Mouse (Mus musculus): ENCODE measurements at regions not wholly inside any gene's neighbourhood (a gene's known extent, or its start where the extent isn't known, plus 50 kb on each side); places are given as distances from the start of the nearest gene placed in this dataset.

GRCm38 (mm10) chr5:51397528-51397927, 170.0 kb downstream of the Ppargc1a start:
- no peak for DNase-seq

GRCm38 (mm10) chr5:51391319-51391718, 176.2 kb downstream of the Ppargc1a start:
- DNase-seq, result no peak

DNA sequence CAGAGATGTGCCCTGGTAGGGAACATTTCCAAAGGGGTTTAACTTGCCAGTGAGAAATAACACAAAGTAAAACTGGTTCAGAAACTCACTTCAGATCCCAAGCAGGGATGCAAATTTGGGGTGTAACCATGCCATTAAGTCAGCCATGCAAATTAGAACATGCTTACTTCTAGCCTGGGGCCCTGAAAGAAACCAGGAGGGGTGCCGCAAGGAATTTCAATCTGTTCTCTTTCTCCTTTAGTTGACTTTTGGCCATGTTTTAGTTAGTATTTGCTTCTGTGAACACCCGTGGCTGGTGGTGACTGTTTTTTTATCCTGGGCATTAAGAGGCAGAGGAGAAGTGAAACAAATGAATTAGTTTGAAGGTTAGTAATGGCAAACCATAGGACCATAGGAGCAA, 179.8 kb downstream of the Ppargc1a start:
- DNase-seq, result no peak

GRCm38 (mm10) chr5:51386409-51386808, 181.1 kb downstream of the Ppargc1a start:
- no peak for DNase-seq

GRCm38 (mm10) chr5:51384278-51384677, 183.2 kb downstream of the Ppargc1a start:
- DNase-seq, result no peak

DNA sequence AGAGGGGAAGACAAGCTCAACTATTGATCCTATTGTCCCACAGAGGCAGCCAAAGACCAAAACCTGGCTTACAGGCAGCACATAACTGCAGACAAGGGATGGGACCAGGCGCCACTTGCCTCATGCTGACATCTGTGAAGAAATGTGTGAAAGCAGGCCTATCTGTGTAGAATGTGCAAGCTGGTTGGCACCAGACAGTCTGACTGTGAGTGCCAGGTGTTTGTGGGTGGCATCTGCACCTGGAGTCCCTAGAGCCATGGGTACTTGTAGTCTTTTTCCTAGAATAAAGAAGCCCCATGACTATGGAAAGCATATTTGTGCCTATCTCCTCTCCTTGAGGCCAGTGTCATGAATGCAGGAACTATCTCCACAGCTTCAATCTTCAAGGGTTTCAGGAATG, 208.4 kb downstream of the Ppargc1a start:
- no peak for DNase-seq

DNA sequence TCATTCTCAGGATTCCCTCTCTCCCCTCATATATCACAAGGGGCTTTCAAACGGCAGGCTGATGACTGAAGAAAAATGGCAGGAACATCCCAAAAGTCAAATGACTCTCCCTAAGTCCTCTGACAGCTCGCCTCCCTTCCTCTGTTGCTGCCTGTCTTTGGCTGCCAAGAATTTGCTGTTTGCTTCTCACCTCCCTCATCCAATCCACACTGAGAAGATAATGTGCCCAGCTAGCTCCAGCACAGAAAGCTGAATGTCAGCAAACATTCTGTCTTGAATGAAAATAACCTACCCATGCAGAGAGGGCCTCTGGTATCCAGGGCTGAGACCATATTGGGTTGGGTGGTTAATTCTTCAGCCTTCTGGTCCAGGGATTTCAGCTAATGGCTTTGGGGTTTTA, 219.3 kb downstream of the Ppargc1a start:
- no peak for DNase-seq

GRCm38 (mm10) chr5:51329142-51329541, 238.4 kb downstream of the Ppargc1a start:
- DNase-seq, result no peak

- DNase-seq, result no peak
These were observed 278.3 kb downstream of the Ppargc1a start for GRCm38 (mm10) chr5:51289191-51289590.

- no peak for DNase-seq
These were observed 279.3 kb downstream of the Ppargc1a start for GRCm38 (mm10) chr5:51288234-51288633.

- DNase-seq, result no peak
These were observed 326.4 kb downstream of the Ppargc1a start for GRCm38 (mm10) chr5:51241156-51241555.

DNA sequence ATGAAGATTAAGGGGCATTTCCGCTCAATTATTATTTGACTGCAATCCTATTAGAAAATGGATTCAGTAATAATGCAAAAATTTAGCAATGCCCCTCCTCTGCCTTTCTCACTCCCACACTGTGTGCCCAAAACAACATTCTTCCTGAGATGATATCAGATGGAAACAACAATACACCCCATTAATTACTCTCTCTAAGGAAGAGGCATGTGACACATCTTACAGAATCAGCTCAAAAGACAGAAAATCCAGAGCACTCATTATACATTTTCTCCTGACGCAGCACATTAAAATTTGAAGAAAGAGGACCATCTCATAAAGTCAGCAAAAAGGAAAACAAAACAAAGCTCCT, 333.5 kb downstream of the Ppargc1a start:
- no peak for DNase-seq

DNA sequence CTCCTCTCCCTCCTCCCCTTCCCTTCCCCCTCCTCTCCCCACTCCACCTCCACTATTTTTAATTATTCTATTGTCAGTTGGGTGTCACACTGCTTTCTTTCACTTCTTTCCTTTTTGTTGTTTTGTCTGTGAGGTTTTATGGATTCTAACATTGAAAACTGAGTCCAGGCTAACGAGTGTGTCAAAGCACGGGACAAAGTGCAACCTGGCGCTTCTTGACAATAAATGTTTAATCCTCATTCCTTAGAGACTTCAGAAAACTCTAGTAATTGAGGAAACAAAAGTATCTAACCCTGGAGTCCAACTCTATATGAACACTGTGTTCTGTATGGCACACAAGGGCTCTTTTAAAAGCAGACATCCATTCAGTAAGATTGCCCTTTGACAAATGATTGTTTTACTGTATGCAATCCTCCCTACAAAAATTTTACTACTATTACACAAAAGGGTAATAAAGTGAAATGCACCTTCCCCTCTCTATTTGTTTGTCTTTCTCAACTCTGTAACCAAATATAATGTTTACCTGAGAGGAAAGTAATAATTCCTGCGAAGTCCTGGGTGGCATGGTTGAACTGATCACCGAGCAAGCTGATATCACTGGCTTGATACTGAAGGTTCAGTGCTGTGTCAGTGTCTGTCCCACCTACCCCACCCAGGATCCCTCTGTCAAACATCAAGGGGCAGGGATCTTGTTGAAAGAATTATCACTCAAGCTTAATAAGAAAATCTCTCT, 334.1 kb downstream of the Ppargc1a start:
- DNase-seq, result no peak

- no peak for DNase-seq
These were observed 337.7 kb downstream of the Ppargc1a start for GRCm38 (mm10) chr5:51229806-51230205.

DNA sequence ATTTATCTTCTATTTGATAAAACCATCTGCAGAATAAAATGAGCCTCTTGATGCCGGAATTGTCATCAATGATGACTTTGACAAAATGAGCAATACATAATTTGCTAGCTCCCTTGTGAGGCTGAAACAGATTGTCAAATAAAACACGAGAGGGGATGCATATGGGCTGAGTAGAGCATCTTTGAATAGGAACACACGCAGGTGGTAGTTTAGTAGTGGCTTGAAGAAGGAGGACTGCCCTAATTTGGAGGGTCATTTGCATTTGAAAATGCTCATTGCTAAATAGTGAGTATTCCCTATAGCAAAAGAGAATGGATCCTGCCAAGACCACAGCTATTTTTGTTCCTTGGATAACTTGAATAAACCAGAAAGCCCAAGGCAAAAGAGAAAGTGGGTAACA, 339.5 kb downstream of the Ppargc1a start:
- DNase-seq, result no peak

DNA sequence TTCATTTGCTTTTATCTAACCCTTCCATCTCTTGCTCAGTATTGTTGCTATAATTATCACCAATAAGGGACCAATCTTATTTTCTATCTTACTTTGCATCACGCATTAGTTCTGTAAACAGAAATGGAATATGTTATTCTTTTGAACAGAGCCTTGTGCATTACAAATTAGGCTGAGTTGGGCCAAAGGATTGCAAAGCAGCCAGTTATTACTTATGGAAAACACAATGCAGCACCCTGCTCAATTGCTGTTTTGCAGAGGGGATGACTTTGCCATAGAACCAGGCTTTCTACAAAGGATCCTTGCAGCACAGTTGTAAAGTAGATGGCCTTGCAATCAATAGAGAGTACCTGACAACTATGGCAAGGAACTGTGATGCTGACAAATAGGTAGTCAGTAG, 364.3 kb downstream of the Ppargc1a start:
- no peak for DNase-seq

GRCm38 (mm10) chr5:51202525-51203215, 364.9 kb downstream of the Ppargc1a start:
- no peak for DNase-seq

- no peak for DNase-seq
These were observed 370.9 kb downstream of the Ppargc1a start for GRCm38 (mm10) chr5:51196393-51197347.

GRCm38 (mm10) chr5:51190661-51191060, 376.9 kb downstream of the Ppargc1a start:
- no peak for DNase-seq

DNA sequence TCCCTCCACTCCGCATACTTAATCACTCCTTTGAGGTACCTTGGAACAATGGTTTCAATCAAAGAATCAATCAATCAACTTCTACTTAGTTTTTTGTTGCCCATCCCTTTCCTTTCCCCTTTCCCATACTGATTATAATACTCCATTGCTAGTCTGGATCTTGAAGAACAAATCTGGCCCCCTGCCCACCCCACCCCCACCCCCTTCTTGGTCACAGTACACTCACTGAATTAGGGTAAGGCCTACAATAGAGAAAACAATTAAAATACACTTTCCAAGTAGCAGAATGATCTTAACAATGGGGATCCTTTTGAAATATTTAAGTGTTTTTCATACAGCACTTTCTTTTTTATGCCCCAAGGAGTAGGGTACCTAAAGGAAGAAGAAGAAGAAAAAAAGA, 397.7 kb downstream of the Ppargc1a start:
- no peak for DNase-seq

GRCm38 (mm10) chr5:51168206-51168605, 399.3 kb downstream of the Ppargc1a start:
- no peak for DNase-seq

GRCm38 (mm10) chr5:51156901-51157300, 410.6 kb downstream of the Ppargc1a start:
- DNase-seq, result no peak

DNA sequence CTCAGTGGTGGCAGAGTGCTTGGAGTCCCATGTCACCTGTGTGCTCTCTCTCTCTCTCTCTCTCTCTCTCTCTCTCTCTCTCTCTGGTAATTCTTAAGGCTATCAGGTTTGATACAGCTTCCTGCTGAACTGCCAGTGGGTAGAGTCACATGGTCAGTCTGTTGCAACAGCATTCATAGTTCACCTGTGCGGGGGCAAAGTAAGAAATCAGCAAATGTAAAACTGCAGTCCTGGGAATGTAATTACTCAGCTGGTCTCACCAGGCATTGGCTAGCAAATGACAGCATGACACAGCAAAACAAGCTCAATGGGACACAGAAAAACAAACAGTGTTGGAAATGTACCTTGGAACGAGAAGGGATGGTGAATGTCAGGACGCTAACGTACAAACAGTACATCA, 422.7 kb downstream of the Ppargc1a start:
- no peak for DNase-seq

DNA sequence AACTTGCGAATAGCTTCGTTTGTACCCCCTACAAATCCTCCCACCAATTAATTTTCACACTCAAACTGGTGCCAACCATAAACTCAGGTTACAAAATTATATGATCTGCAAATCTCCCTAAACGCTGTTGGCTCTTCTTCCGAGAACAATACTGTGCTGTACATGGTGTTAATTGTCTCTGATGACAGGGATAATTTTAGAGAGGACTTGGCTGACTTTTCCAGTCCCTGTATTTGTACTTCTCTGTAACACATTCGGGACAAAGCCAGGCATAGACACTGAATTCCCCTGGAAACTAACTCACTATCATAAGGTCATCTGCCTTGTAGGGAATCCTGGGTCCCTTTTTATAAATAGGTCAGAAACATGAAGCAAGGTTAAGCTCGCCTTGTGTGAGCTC, 442.4 kb downstream of the Ppargc1a start:
- DNase-seq, result no peak

Data from cerebellum, adult 8-10 months (tissue).